Mouse (Mus musculus) thymus, adult 2 months (tissue): Measurements from ENCODE around the gene Mfge8.

ENCODE experiments used
- CTCF ChIP-seq: fragments of 200-500 bp; IDR thresholded peaks from 2 replicates; pipeline ENCODE4 v1.5.1; 2012; ENCODE audit warnings: mild to moderate bottlenecking, control low read depth, low read length, moderate library complexity, borderline replicate concordance; ENCODE audit not compliant: control insufficient read depth, poor library complexity, insufficient read depth; ENCODE audit errors: extremely low read depth
- POLR2A ChIP-seq: fragments of 200-500 bp; IDR thresholded peaks from 2 replicates; pipeline ENCODE4 v1.6.1; 2012; ENCODE audit warnings: mild to moderate bottlenecking, low read length, control low read depth, moderate library complexity; ENCODE audit not compliant: control insufficient read depth, poor library complexity, insufficient read depth; ENCODE audit errors: extremely low read depth

DNA sequence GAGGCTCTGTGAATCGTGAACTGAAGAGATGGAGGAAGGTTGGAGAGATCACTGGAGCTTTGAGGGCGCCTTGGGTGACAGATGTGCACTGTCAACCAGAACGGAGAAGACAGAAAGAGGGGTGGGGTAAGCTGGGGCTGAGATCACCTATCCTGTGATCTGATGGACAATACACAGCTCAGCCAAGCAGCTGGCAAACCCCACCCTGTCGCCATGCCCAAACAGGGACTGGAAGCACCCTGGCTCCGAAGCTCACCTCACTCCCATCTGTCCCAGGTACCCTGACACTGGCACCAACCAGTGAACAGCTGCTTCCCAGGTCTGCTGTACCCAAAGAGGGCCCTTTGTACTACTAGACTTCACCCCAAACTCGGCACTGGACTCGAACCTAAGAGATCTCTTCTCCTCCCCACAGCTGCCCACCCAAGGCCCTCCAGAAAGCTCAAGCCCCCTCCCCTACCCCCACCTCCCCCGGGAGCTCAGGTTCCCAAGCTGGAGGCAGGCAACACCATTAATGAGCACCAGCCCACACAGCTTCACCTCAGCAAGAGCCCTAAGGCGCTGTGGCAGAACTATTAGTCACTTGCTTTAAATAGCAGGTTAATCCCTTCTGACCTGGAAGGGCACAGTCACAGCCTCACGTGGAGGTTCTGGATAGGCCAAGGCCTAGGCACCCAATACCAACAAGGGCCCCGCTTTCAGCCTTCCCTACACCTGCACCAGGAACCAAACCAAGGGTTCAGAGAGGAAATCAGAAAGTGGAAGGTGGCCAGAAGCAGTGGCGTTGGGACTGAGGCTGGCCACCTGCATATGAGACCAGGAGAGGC is 1.6 kb downstream of the Mfge8 start:
- TF ChIP-seq POLR2A (no peak), CTCF (no peak)
